Mouse (Mus musculus) gonadal fat pad, adult 2 months (tissue): ENCODE measurements around the gene Hoxc4. TPM values are rescaled to one million over a fixed set of nuclear protein-coding genes. Genes with fewer than 3 reads are reported as not detected.

ENCODE experiments used
- DNase-seq: peaks from one replicate; pipeline ENCODE4 v3.0.0-alpha.2; 2012; ENCODE audit warnings: low read depth
- polyA plus RNA-seq: library from polyadenylated mRNA; depleted of rRNA; stranded (reverse); fragments of >200 nt; gene quantifications from 2 replicates; pipeline ENCODE4 v1.2.3, GENCODE M21; 2012

The Hoxc4 gene
- polyA plus RNA-seq, 1 experiment, result 4.9 TPM

- DNase-seq, result no peak
Observed at GRCm38 (mm10) chr15:103038701-103039480, 20.2 kb downstream of the Hoxc4 start.

- no peak for DNase-seq
Observed at GRCm38 (mm10) chr15:103039609-103040008, 20.9 kb downstream of the Hoxc4 start.

GRCm38 (mm10) chr15:103040601-103041000 is 21.9 kb downstream of the Hoxc4 start:
- no peak for DNase-seq

GRCm38 (mm10) chr15:103041613-103042012 is 22.9 kb downstream of the Hoxc4 start:
- no peak for DNase-seq

GRCm38 (mm10) chr15:103042209-103042608 is 23.5 kb downstream of the Hoxc4 start:
- no peak for DNase-seq

- DNase-seq, result no peak
Observed at GRCm38 (mm10) chr15:103051670-103052069, 32.9 kb downstream of the Hoxc4 start.

GRCm38 (mm10) chr15:103053210-103053609 is 34.5 kb downstream of the Hoxc4 start:
- DNase-seq, result no peak

- no peak for DNase-seq
Observed at GRCm38 (mm10) chr15:103056396-103056795, 37.7 kb downstream of the Hoxc4 start.

GRCm38 (mm10) chr15:103058715-103059114 is 40.0 kb downstream of the Hoxc4 start:
- DNase-seq, result no peak

GRCm38 (mm10) chr15:103059393-103059992 is 40.8 kb downstream of the Hoxc4 start:
- DNase-seq, result no peak

- DNase-seq, result no peak
Observed at GRCm38 (mm10) chr15:103060021-103060340, 41.2 kb downstream of the Hoxc4 start.

GRCm38 (mm10) chr15:103060341-103061130 is 41.8 kb downstream of the Hoxc4 start:
- no peak for DNase-seq

- DNase-seq, result no peak
Observed at GRCm38 (mm10) chr15:103061131-103061825, 42.5 kb downstream of the Hoxc4 start.

GRCm38 (mm10) chr15:103061988-103062387 is 43.3 kb downstream of the Hoxc4 start:
- no peak for DNase-seq

GRCm38 (mm10) chr15:103065642-103066041 is 46.9 kb downstream of the Hoxc4 start:
- DNase-seq, result no peak

GRCm38 (mm10) chr15:103067701-103068100 is 49.0 kb downstream of the Hoxc4 start:
- no peak for DNase-seq

- no peak for DNase-seq
Observed at GRCm38 (mm10) chr15:103069173-103069572, 50.4 kb downstream of the Hoxc4 start.

GRCm38 (mm10) chr15:103071266-103071665 is 52.5 kb downstream of the Hoxc4 start:
- no peak for DNase-seq

- DNase-seq, result no peak
Observed at GRCm38 (mm10) chr15:103074663-103075415, 56.1 kb downstream of the Hoxc4 start.

GRCm38 (mm10) chr15:103077673-103078072 is 58.9 kb downstream of the Hoxc4 start:
- DNase-seq, result no peak

- no peak for DNase-seq
Observed at GRCm38 (mm10) chr15:103082622-103083021, 63.9 kb downstream of the Hoxc4 start.
